Mouse (Mus musculus): ENCODE measurements around the gene Ankrd34a. TPM values are rescaled to one million over a fixed set of nuclear protein-coding genes. Genes with fewer than 3 reads are reported as not detected.

The Ankrd34a gene
- polyA plus RNA-seq, 1 experiment from 2014 or later, result 3.1 TPM

DNA sequence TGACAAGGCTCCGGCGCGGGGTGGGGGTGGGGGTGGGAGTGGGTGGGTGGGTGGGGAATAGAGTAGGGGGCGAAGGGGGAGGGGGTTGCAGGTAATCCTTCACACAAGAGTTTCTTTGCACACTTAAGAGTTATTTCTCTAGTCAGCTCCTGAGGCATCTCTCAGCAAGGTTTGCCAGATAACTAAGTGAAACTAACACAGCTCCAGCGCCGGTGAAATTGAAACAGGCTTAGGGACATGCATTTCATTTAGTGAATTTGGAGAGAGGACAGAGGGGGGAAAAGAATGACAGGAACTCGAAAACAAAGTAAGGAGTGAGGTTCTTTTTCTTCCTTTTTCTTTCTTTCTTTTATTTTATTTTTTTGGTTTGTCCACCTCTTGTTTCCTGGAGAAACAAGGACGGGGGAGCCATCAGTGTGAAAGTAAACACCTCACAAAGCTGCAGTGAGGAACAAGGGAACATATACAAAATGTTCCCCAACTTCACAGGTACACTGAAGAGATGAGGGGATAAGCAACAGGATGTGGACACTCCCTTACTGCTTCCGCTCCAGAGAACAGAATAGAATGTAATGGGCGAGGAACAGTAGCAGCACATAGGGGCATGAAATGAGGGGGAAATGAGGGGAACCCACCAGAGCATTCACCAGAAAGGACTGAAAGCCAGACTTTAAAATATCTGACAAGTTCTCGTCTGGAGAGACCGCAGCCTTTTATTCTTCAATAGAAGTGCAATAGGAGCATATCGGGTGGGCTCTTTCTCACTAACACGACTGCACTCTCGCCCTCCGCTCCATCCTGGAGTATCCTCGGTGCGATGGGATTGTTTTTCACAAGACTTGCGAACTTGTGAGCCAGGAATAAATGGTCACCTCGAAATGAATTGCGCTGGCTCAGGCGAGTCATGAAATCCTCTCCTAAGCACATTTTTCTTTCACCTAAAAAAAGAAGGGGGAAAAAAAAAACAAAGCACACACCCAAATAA, 39.5 kb upstream of the Ankrd34a start:
- Histone ChIP-seq H3K9ac (peak overlapping the region; percentile 71), H3K9me3 (no peaks in the 10 kb centered on the region), H3K27ac (peak overlapping the region; percentile 91), H3K36me3 (peaks cover 25% of the 10 kb centered on the region), H3K4me2 (replicated peaks) (peak overlapping the region; percentile 86), H3K4me1 (peaks cover 50% of the 10 kb centered on the region), H3K4me3 (peak overlapping the region; percentile 62), H3K27me3 (no peaks in the 10 kb centered on the region)
- ATAC-seq (ENCODE audit: low FRiP score, low read depth), result no peak
- WGBS, result 10% methylated on average over 22 of the region's 22 CpGs

DNA sequence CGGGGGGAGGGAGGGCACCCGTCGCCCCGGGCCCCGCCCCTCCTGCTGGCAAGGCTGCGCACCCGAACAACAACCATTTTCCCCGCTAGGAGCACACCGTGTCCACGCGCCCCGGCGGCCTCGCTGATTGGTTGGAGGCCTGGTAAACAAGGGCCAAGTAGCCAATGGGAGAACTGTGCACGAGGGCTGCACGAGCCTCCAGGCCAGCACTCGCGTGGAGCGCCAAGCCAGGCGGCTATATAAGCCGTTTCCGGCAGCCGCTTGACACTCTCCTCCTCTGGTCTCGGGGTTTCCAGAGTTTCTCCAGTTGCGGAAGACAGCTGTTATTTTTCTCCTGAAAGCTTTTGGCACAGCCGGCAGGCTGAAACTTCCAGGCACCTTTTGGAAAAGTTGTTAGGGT, 38.7 kb upstream of the Ankrd34a start, which contains the start of gene Txnip:
TSS of gene Txnip (plus strand) at position 264 of the 400 bp plus-strand sequence.
- Histone ChIP-seq H3K4me1 (peaks cover 50% of the 10 kb centered on the region), H3K36me3 (peaks cover 26% of the 10 kb centered on the region), H3K9me3 (no peaks in the 10 kb centered on the region), H3K27ac (peak within 1 kb of the TSS; percentile 91), H3K9ac (peak within 1 kb of the TSS; percentile 91), H3K27me3 (no peaks in the 10 kb centered on the region), H3K4me3 (peak within 1 kb of the TSS; percentile 62), H3K4me2 (replicated peaks) (peak within 1 kb of the TSS; percentile 86)
- ATAC-seq (ENCODE audit: low FRiP score, low read depth), result peak; percentile 99
- WGBS, result 0% methylated on average over 26 of the region's 26 CpGs

DNA sequence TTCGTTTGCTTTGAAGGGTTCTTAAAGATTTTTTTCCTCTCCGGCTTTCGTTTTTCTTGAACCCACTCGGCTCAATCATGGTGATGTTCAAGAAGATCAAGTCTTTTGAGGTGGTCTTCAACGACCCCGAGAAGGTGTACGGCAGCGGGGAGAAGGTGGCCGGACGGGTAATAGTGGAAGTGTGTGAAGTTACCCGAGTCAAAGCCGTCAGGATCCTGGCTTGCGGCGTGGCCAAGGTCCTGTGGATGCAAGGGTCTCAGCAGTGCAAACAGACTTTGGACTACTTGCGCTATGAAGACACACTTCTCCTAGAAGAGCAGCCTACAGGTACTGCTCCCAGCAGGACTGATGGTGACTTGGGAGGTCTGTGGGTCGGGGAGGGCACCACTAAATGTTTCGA, 38.3 kb upstream of the Ankrd34a start:
- Histone ChIP-seq H3K36me3 (peaks cover 26% of the 10 kb centered on the region), H3K4me3 (peak overlapping the region; percentile 62), H3K4me1 (peaks cover 50% of the 10 kb centered on the region), H3K9me3 (no peaks in the 10 kb centered on the region), H3K4me2 (replicated peaks) (peak overlapping the region; percentile 86), H3K27ac (peak overlapping the region; percentile 84), H3K9ac (peak overlapping the region; percentile 91), H3K27me3 (no peaks in the 10 kb centered on the region)
- WGBS, result under 1% methylated on average over 17 of the region's 17 CpGs
- no peak for ATAC-seq (ENCODE audit: low FRiP score, low read depth)

- peaks cover 26% of the 10 kb centered on the region for H3K36me3 ChIP-seq
- H3K4me2 ChIP-seq (replicated peaks), result peak overlapping the region; percentile 86
- no peaks in the 10 kb centered on the region for H3K27me3 ChIP-seq
- peaks cover 51% of the 10 kb centered on the region for H3K4me1 ChIP-seq
- 42% methylated on average over 10 of the region's 10 CpGs for WGBS
- no peak for ATAC-seq (ENCODE audit: low FRiP score, low read depth)
- H3K9ac ChIP-seq, result peak overlapping the region; percentile 91
- H3K4me3 ChIP-seq, result peak overlapping the region; percentile 62
- H3K9me3 ChIP-seq, result no peaks in the 10 kb centered on the region
- H3K27ac ChIP-seq, result peak overlapping the region; percentile 84; the same call in 1 of the 2 replicates
These were observed 37.7 kb upstream of the Ankrd34a start for GRCm38 (mm10) chr3:96558668-96559196.

DNA sequence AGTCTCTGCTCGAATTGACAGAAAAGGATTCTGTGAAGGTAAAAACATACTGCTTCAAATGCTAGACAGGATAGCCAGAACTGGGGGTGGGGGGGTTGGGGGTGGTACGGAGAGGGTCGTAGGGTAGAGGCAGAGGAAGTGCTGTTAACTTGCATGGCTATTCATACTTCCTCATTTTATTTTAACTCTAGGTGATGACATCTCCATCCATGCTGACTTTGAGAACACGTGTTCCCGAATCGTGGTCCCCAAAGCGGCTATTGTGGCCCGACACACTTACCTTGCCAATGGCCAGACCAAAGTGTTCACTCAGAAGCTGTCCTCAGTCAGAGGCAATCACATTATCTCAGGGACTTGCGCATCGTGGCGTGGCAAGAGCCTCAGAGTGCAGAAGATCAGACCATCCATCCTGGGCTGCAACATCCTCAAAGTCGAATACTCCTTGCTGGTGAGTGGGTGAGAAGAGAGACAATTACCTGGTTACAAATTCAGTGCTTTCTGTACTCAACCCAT, 37.0 kb upstream of the Ankrd34a start:
- H3K27ac ChIP-seq, result no peak overlapping the region
- H3K4me2 ChIP-seq (replicated peaks), result peak overlapping the region; percentile 86
- peaks cover 26% of the 10 kb centered on the region for H3K36me3 ChIP-seq
- peaks cover 59% of the 10 kb centered on the region for H3K4me1 ChIP-seq
- no peaks in the 10 kb centered on the region for H3K27me3 ChIP-seq
- no peaks in the 10 kb centered on the region for H3K9me3 ChIP-seq
- no peak for ATAC-seq (ENCODE audit: low FRiP score, low read depth)
- peak overlapping the region; percentile 91 for H3K9ac ChIP-seq
- H3K4me3 ChIP-seq, result peak overlapping the region; percentile 62
- 88% methylated on average over 12 of the region's 12 CpGs for WGBS

- peak overlapping the region; percentile 91 for H3K9ac ChIP-seq
- peaks cover 58% of the 10 kb centered on the region for H3K4me1 ChIP-seq
- no peak for ATAC-seq (ENCODE audit: low FRiP score, low read depth)
- H3K4me2 ChIP-seq (replicated peaks), result peak overlapping the region; percentile 86
- H3K9me3 ChIP-seq, result no peaks in the 10 kb centered on the region
- H3K36me3 ChIP-seq, result peaks cover 26% of the 10 kb centered on the region
- no peaks in the 10 kb centered on the region for H3K27me3 ChIP-seq
- H3K4me3 ChIP-seq, result peak overlapping the region; percentile 62
- H3K27ac ChIP-seq, result no peak overlapping the region
- 88% methylated on average over 23 of the region's 23 CpGs for WGBS
These were observed 36.3 kb upstream of the Ankrd34a start for GRCm38 (mm10) chr3:96559911-96560850.

GRCm38 (mm10) chr3:96560881-96561668, 35.4 kb upstream of the Ankrd34a start:
- WGBS, result 74% methylated on average over 9 of the region's 9 CpGs
- no peaks in the 10 kb centered on the region for H3K9me3 ChIP-seq
- H3K4me3 ChIP-seq, result peak overlapping the region; percentile 62
- no peaks in the 10 kb centered on the region for H3K27me3 ChIP-seq
- H3K4me1 ChIP-seq, result peaks cover 49% of the 10 kb centered on the region
- ATAC-seq (ENCODE audit: low FRiP score, low read depth), result no peak
- H3K36me3 ChIP-seq, result peaks cover 26% of the 10 kb centered on the region
- peak overlapping the region; percentile 86 for H3K4me2 ChIP-seq (replicated peaks)
- peak overlapping the region; percentile 22; the same call in 1 of the 2 replicates for H3K27ac ChIP-seq
- no peak overlapping the region for H3K9ac ChIP-seq

- 0 out of 2 replicates have a peak overlapping the region, but pooled peaks have one; percentile 7 for H3K4me2 ChIP-seq (replicated peaks)
- H3K4me1 ChIP-seq, result peaks cover 40% of the 10 kb centered on the region
- H3K27ac ChIP-seq, result peak overlapping the region; percentile 44; the same call in 1 of the 2 replicates
- WGBS, result 59% methylated on average over 10 of the region's 10 CpGs
- H3K4me3 ChIP-seq, result no peak overlapping the region
- no peaks in the 10 kb centered on the region for H3K27me3 ChIP-seq
- H3K9me3 ChIP-seq, result no peaks in the 10 kb centered on the region
- no peak for ATAC-seq (ENCODE audit: low FRiP score, low read depth)
- no peak overlapping the region for H3K9ac ChIP-seq
- H3K36me3 ChIP-seq, result peaks cover 26% of the 10 kb centered on the region
These were observed 34.3 kb upstream of the Ankrd34a start for GRCm38 (mm10) chr3:96561946-96562681.

- Histone ChIP-seq H3K27ac (no peak overlapping the region), H3K27me3 (no peaks in the 10 kb centered on the region), H3K4me1 (peaks cover 39% of the 10 kb centered on the region), H3K4me2 (replicated peaks) (no peak overlapping the region), H3K36me3 (peaks cover 26% of the 10 kb centered on the region), H3K4me3 (no peak overlapping the region), H3K9ac (no peak overlapping the region), H3K9me3 (no peaks in the 10 kb centered on the region)
- 86% methylated on average over 8 of the region's 8 CpGs for WGBS
- no peak for ATAC-seq (ENCODE audit: low FRiP score, low read depth)
These were observed 33.2 kb upstream of the Ankrd34a start for GRCm38 (mm10) chr3:96563267-96563666.

- no peak for ATAC-seq (ENCODE audit: low FRiP score, low read depth)
- WGBS, result 46% methylated on average over 10 of the region's 10 CpGs
- Histone ChIP-seq H3K4me2 (replicated peaks) (peak overlapping the region; percentile 14; the same call in 1 of the 2 replicates), H3K9ac (peak overlapping the region; percentile 25; the same call in 1 of the 2 replicates), H3K9me3 (no peaks in the 10 kb centered on the region), H3K27ac (peak overlapping the region; percentile 33; the same call in 1 of the 2 replicates), H3K4me3 (no peak overlapping the region), H3K36me3 (peaks cover 26% of the 10 kb centered on the region), H3K27me3 (no peaks in the 10 kb centered on the region), H3K4me1 (peaks cover 37% of the 10 kb centered on the region)
These were observed 32.4 kb upstream of the Ankrd34a start for GRCm38 (mm10) chr3:96563911-96564632.
